Mouse (Mus musculus) E14TG2a.4 (cell line): ENCODE data around the gene Car11.

Experiments used
- CTCF ChIP-seq: conservative IDR thresholded peaks from 2 replicates; pipeline ENCODE4 v1.5.1; 2014; ENCODE audit warnings: low read length
- POU5F1 ChIP-seq: IDR thresholded peaks from 2 replicates; pipeline ENCODE4 v1.6.1; 2014; ENCODE audit warnings: low read length, borderline replicate concordance

- TF ChIP-seq CTCF = no peak
- no peak for TF ChIP-seq POU5F1
Measured at GRCm38 (mm10) chr7:45733477-45733876, 33.8 kb downstream of the Car11 start.
